Mouse (Mus musculus) limb, embryonic 12.5 days (tissue): ENCODE measurements around the gene Rbms2. TPM values are rescaled to one million over a fixed set of nuclear protein-coding genes. Genes with fewer than 3 reads are reported as not detected.
A peak's percentile ranks its signal among the peaks of the same experiment; 100 is the strongest.
"Not testable (repeated sequence)": the region's sequence is repeated elsewhere in the genome, so short reads cannot be mapped to it uniquely, and the experiment has no call there.

Experiments
- ATAC-seq: fragments of 200-750 bp; cut with Nextera tagmentation; 2 replicates; pipeline ENCODE4 v1.8.0; 2017; ENCODE audit warnings: low read depth, moderate TSS enrichment; ENCODE audit not compliant: insufficient number of reproducible peaks, insufficient read depth, low FRiP score, low TSS enrichment
- H3K27ac ChIP-seq: fragments of 300-500 bp; sonication (generic); 2 replicates; pipeline ENCODE4 v1.5.1; 2016; ENCODE audit warnings: mild to moderate bottlenecking, moderate library complexity
- H3K27me3 ChIP-seq: fragments of 300-500 bp; sonication (generic); 2 replicates; pipeline ENCODE4 v1.6.1; 2016; ENCODE audit warnings: mild to moderate bottlenecking, moderate library complexity
- H3K36me3 ChIP-seq: fragments of 300-500 bp; sonication (generic); 2 replicates; pipeline ENCODE4 v1.6.1; 2016; ENCODE audit warnings: mild to moderate bottlenecking, moderate library complexity
- H3K4me1 ChIP-seq: fragments of 300-500 bp; sonication (generic); replicated peaks from 2 replicates; pipeline ENCODE4 v1.6.1; 2016
- H3K4me2 ChIP-seq: fragments of 300-500 bp; sonication (generic); 2 replicates; pipeline ENCODE4 v1.6.1; 2016; ENCODE audit warnings: mild to moderate bottlenecking, moderate library complexity
- H3K4me3 ChIP-seq: fragments of 300-500 bp; sonication (generic); replicated peaks from 2 replicates; pipeline ENCODE4 v1.5.1; 2016; ENCODE audit warnings: mild to moderate bottlenecking
- H3K9ac ChIP-seq: fragments of 300-500 bp; sonication (generic); replicated peaks from 2 replicates; pipeline ENCODE4 v1.6.1; 2016; ENCODE audit warnings: mild to moderate bottlenecking, moderate library complexity
- H3K9me3 ChIP-seq: fragments of 300-500 bp; sonication (generic); 2 replicates; pipeline ENCODE4 v1.6.1; 2016; ENCODE audit warnings: mild to moderate bottlenecking, moderate library complexity
- WGBS: fragments of 180-500 bp; shearing (Covaris S2); methylation state at CpG from one replicate; pipeline ENCODE4 v1.1.7; 2016; 5-methylcytosine and 5-hydroxymethylcytosine counted together
- polyA plus RNA-seq: library from polyadenylated mRNA; unstranded; fragments of >200 nt; fragmentation: Nextera tagmentation; extraction: Ambion mirVana; gene quantifications from 2 replicates; pipeline ENCODE4 v1.2.1, GENCODE M21; 2016

The Rbms2 gene
- polyA plus RNA-seq, 1 experiment from 2014 or later: 33.0 TPM

- not testable (repeated sequence) for H3K27ac ChIP-seq, H3K9ac ChIP-seq, H3K9me3 ChIP-seq, H3K36me3 ChIP-seq, H3K4me1 ChIP-seq, H3K4me2 ChIP-seq, H3K4me3 ChIP-seq, ATAC-seq
- WGBS: 91% methylated on average over 3 of the region's 3 CpGs
- peaks cover 31% of the 10 kb centered on the region for H3K27me3 ChIP-seq
Observed at GRCm38 (mm10) chr10:128192030-128192766, 12.1 kb upstream of the Rbms2 start.

- Histone ChIP-seq H3K27me3 (peaks cover 24% of the 10 kb centered on the region), H3K9ac (no peak overlapping the region), H3K9me3 (no peaks in the 10 kb centered on the region), H3K4me2 (no peak overlapping the region), H3K4me1 (peaks cover 8% of the 10 kb centered on the region), H3K27ac (no peak overlapping the region), H3K4me3 (no peak overlapping the region), H3K36me3 (no peaks in the 10 kb centered on the region)
- 80% methylated on average over 2 of the region's 2 CpGs for WGBS
- no peak for ATAC-seq
Observed at GRCm38 (mm10) chr10:128191472-128191871, 11.4 kb upstream of the Rbms2 start.

- Histone ChIP-seq H3K4me1 (no peaks in the 10 kb centered on the region), H3K4me3 (no peak overlapping the region), H3K27ac (no peak overlapping the region), H3K27me3 (peaks cover 3% of the 10 kb centered on the region; the same call in 1 of the 2 replicates), H3K9me3 (no peaks in the 10 kb centered on the region), H3K9ac (no peak overlapping the region), H3K4me2 (no peak overlapping the region), H3K36me3 (no peaks in the 10 kb centered on the region)
- ATAC-seq: no peak
- 46% methylated on average over 2 of the region's 2 CpGs for WGBS
Observed at GRCm38 (mm10) chr10:128188242-128188877, 8.3 kb upstream of the Rbms2 start.

- Histone ChIP-seq H3K36me3 (no peaks in the 10 kb centered on the region), H3K27ac (no peak overlapping the region), H3K9me3 (no peaks in the 10 kb centered on the region), H3K4me1 (no peaks in the 10 kb centered on the region), H3K9ac (no peak overlapping the region), H3K27me3 (no peaks in the 10 kb centered on the region), H3K4me3 (no peak overlapping the region), H3K4me2 (no peak overlapping the region)
- ATAC-seq: no peak
- 59% methylated on average over 5 of the region's 5 CpGs for WGBS
Observed at GRCm38 (mm10) chr10:128187181-128187605, 7.1 kb upstream of the Rbms2 start.

GRCm38 (mm10) chr10:128185959-128186358 is 5.9 kb upstream of the Rbms2 start:
- 48% methylated on average over 2 of the region's 2 CpGs for WGBS
- no peak overlapping the region for H3K4me3 ChIP-seq
- H3K4me2 ChIP-seq: no peak overlapping the region
- no peaks in the 10 kb centered on the region for H3K36me3 ChIP-seq
- no peak for ATAC-seq
- H3K27me3 ChIP-seq: no peaks in the 10 kb centered on the region
- H3K9ac ChIP-seq: no peak overlapping the region
- no peak overlapping the region for H3K27ac ChIP-seq
- H3K9me3 ChIP-seq: no peaks in the 10 kb centered on the region
- no peaks in the 10 kb centered on the region for H3K4me1 ChIP-seq

- Histone ChIP-seq H3K9me3 (no peaks in the 10 kb centered on the region), H3K9ac (no peak overlapping the region), H3K27ac (no peak overlapping the region), H3K4me1 (no peaks in the 10 kb centered on the region), H3K27me3 (no peaks in the 10 kb centered on the region), H3K4me2 (no peak overlapping the region), H3K36me3 (no peaks in the 10 kb centered on the region), H3K4me3 (no peak overlapping the region)
- WGBS: 73% methylated on average over 6 of the region's 6 CpGs
- ATAC-seq: no peak
Observed at GRCm38 (mm10) chr10:128185277-128185940, 5.3 kb upstream of the Rbms2 start.

GRCm38 (mm10) chr10:128184296-128184695 is 4.2 kb upstream of the Rbms2 start:
- ATAC-seq: no peak
- no peaks in the 10 kb centered on the region for H3K27me3 ChIP-seq
- H3K4me1 ChIP-seq: peaks cover 9% of the 10 kb centered on the region
- no peak overlapping the region for H3K9ac ChIP-seq
- WGBS: 88% methylated on average over 2 of the region's 2 CpGs
- H3K4me2 ChIP-seq: no peak overlapping the region
- H3K27ac ChIP-seq: no peak overlapping the region
- H3K36me3 ChIP-seq: no peaks in the 10 kb centered on the region
- H3K9me3 ChIP-seq: no peaks in the 10 kb centered on the region
- no peak overlapping the region for H3K4me3 ChIP-seq

- Histone ChIP-seq H3K9me3 (no peaks in the 10 kb centered on the region), H3K27me3 (no peaks in the 10 kb centered on the region), H3K4me3 (no peak overlapping the region), H3K36me3 (no peaks in the 10 kb centered on the region), H3K9ac (no peak overlapping the region), H3K27ac (no peak overlapping the region), H3K4me1 (peaks cover 30% of the 10 kb centered on the region), H3K4me2 (no peak overlapping the region)
- WGBS: 84% methylated on average over 4 of the region's 4 CpGs
- 0 out of 2 replicates have a peak, but pooled peaks have one; percentile 8 for ATAC-seq
Observed at GRCm38 (mm10) chr10:128177316-128177715, 2.8 kb downstream of the Rbms2 start.

GRCm38 (mm10) chr10:128175996-128176755 is 3.9 kb downstream of the Rbms2 start:
- ATAC-seq: peak; percentile 80
- Histone ChIP-seq H3K27me3 (no peaks in the 10 kb centered on the region), H3K4me2 (peak overlapping the region; percentile 79), H3K9ac (peak overlapping the region; percentile 55), H3K36me3 (no peaks in the 10 kb centered on the region), H3K27ac (peak overlapping the region; percentile 94), H3K4me1 (peaks cover 30% of the 10 kb centered on the region), H3K4me3 (peak overlapping the region; percentile 59), H3K9me3 (no peaks in the 10 kb centered on the region)
- WGBS: under 1% methylated on average over 17 of the region's 17 CpGs

- 17% methylated on average over 3 of the region's 3 CpGs for WGBS
- Histone ChIP-seq H3K9ac (peak overlapping the region; percentile 55), H3K4me2 (peak overlapping the region; percentile 79), H3K9me3 (no peaks in the 10 kb centered on the region), H3K4me3 (peak overlapping the region; percentile 59), H3K27me3 (no peaks in the 10 kb centered on the region), H3K36me3 (no peaks in the 10 kb centered on the region), H3K27ac (peak overlapping the region; percentile 94), H3K4me1 (peaks cover 30% of the 10 kb centered on the region)
- no peak for ATAC-seq
Observed at GRCm38 (mm10) chr10:128175302-128175701, 4.8 kb downstream of the Rbms2 start.

GRCm38 (mm10) chr10:128171348-128171747 is 8.7 kb downstream of the Rbms2 start:
- peaks cover 24% of the 10 kb centered on the region for H3K4me1 ChIP-seq
- not testable (repeated sequence) for H3K4me3 ChIP-seq, ATAC-seq, H3K9ac ChIP-seq, H3K27ac ChIP-seq, H3K27me3 ChIP-seq, H3K4me2 ChIP-seq, H3K9me3 ChIP-seq, H3K36me3 ChIP-seq
- WGBS: 95% methylated on average over 10 of the region's 10 CpGs
